Mouse (Mus musculus) bone marrow, adult 2 months (tissue): ENCODE data around the gene Arid1b.

Source experiments
- CTCF ChIP-seq: fragments of 200-500 bp; IDR thresholded peaks from 2 replicates; pipeline ENCODE4 v1.5.1; 2011; ENCODE audit warnings: low read length, control low read depth; ENCODE audit not compliant: control insufficient read depth, insufficient read depth
- POLR2A ChIP-seq: fragments of 200-500 bp; IDR thresholded peaks from 2 replicates; pipeline ENCODE4 v1.6.1; 2011; ENCODE audit warnings: low read depth, mild to moderate bottlenecking, control low read depth, low read length, borderline replicate concordance; ENCODE audit not compliant: control insufficient read depth

DNA sequence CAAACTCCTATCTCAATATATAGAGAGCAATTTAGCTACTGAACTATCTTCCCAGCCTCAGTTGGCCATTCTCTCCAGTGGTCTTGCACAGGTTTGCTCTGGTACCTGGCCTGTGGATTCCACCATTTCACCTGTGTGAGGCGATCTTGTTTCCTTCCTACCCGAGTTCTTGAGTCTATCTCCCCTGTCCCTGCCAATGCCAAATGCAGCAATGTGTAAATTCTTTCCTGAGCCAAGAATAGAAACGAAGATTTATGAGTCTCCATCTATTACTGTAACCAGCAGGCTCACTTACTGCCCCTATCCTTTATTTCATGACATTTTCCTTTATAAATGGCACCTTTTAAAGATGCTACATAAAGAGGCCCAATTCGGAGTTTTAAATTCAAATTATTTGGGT, 376.9 kb downstream of the Arid1b start:
- TF ChIP-seq CTCF (no peak), POLR2A (no peak)
